In the genomic region with DNA sequence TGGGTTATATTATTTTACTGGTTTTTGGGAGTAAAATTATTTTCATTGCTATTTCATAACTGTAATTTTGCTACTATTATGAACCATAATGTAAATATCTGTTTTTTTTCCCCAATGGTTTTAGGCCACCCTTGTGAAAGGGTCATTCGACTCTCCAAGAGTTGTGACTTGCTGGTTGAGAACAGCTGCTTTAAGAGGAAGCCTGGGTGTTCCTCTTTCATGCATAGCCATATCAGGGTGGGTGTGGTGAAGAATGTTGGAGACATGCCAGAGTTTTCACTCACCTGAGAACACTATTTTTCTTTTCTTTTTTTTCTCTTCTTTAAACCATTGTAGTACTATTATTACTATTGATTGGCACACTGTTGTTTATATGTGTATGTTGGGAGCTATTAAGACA, we compare ENCODE assay signal across 27 mouse cellular contexts. TPM values are rescaled to one million over a fixed set of nuclear protein-coding genes. Genes with fewer than 3 reads are reported as not detected.
A peak's percentile ranks its signal among the peaks of the same experiment; 100 is the strongest.
DNase-seq lines count a peak whose midpoint lies in the region; ATAC-seq and TF ChIP-seq lines count a peak whose summit lies in the region.
"Had no signal": no experiment of that assay in that cellular context is flagged by ENCODE, and none has a peak within 500 bp of the region (broad histone marks: within the 10 kb centered on the region; RNA-seq: fewer than 3 reads in every experiment).

No protein-coding gene starts in this region.

- no peak for TF ChIP-seq CTCF in cerebellum, adult 2 months (IDR thresholded peaks at IDR 0.05; ENCODE audit: borderline replicate concordance, insufficient read depth, low read depth, low read length)

- H3K4me1 ChIP-seq in cerebellum, adult 2 months (ENCODE audit: control insufficient read depth, insufficient read depth, low read length): no peaks in the 10 kb centered on the region

- no peak overlapping the region for H3K4me3 ChIP-seq in cerebellum, adult 2 months (replicated peaks; ENCODE audit: insufficient read depth, low read depth, low read length)

- 95% methylated on average over 1 of the region's 1 CpGs for WGBS in cerebellum, adult 2 months

- H3K27ac ChIP-seq in cerebellum, adult 2 months (ENCODE audit: insufficient read depth, low read length): no peak overlapping the region

- peak; percentile 54; the same call in 1 of the 2 replicates for ATAC-seq in common myeloid progenitor, adult 5-6 weeks (replicated peaks; ENCODE audit: low read depth, poor library complexity, severe bottlenecking)
- ATAC-seq in granulocyte monocyte progenitor cell, adult 5-6 weeks (replicated peaks; ENCODE audit: poor library complexity, severe bottlenecking): peak; percentile 59
- ATAC-seq in megakaryocyte, adult 5-6 weeks (ENCODE audit: poor library complexity, severe bottlenecking): peak; percentile 79
- ATAC-seq: activated CD4-positive, CD25-positive, alpha-beta regulatory T cell, adult 4 months; CD4-positive, CD25-positive, alpha-beta regulatory T cell, adult 4 months; Patski had no signal

- DNase-seq in CD4-positive helper T cell, adult 2 months (ENCODE audit: low read depth, low spot score): peak; percentile 5
- DNase-seq in cerebellum, postnatal 25 days: no peak
- DNase-seq in thymus, postnatal 25 days: no peak
- DNase-seq in cerebellum, adult 2 months: no peak
- no peak for DNase-seq in neural tube, embryonic 10.5 days (ENCODE audit: extremely low spot score, low spot score)
- DNase-seq: adrenal gland, adult 2 months; adrenal gland, adult 8-10 months; adrenal gland, postnatal 10 days; adrenal gland, postnatal 14 days; adrenal gland, postnatal 25 days; adrenal gland, postnatal 36 days; B cell, adult 2 months; cerebellum, adult 11 months; cerebellum, adult 11-12 months; cerebellum, adult 18-20 months had no signal

- TF ChIP-seq POLR2A in cerebellum, adult 2 months (IDR thresholded peaks at IDR 0.05; ENCODE audit: borderline replicate concordance, insufficient read depth, low read length): no peak

- H3K27me3 ChIP-seq in cerebellum, adult 2 months (ENCODE audit: control insufficient read depth, insufficient read depth, low read length): no peaks in the 10 kb centered on the region
- H3K27me3 ChIP-seq: CH12.LX, Patski had no signal

RNA-seq across cellular contexts. Expression of gene Gm4846, which starts 19.2 kb away (rescaled TPM):
- total RNA-seq in common myeloid progenitor, adult 5-6 weeks (2017): not detected in 2 replicates
- not detected in 2 replicates for total RNA-seq in granulocyte monocyte progenitor cell, adult 5-6 weeks (2014; fragmentation: Nextera tagmentation)
- not detected in 2 replicates for total RNA-seq in granulocyte monocyte progenitor cell, adult 5-6 weeks (2017)
- total RNA-seq in megakaryocyte, adult 5-6 weeks (2015): not detected in 2 replicates
- not detected in 2 replicates for total RNA-seq in megakaryocyte, adult 5-6 weeks (2017)
- not detected in 2 replicates for polyA plus RNA-seq in cerebellum, adult 2 months (2012; rRNA removed)
- total RNA-seq: adrenal gland, adult 8-10 months; adrenal gland, postnatal 10 days; adrenal gland, postnatal 14 days; adrenal gland, postnatal 25 days; CH12.LX; ES-E14; G1E; MEL had no signal
- polyA plus RNA-seq: activated CD4-positive, CD25-positive, alpha-beta regulatory T cell, adult 4 months; adrenal gland, adult 2 months; brain, embryonic 14.5 days; C2C12; CD4-positive, CD25-positive, alpha-beta regulatory T cell, adult 4 months; G1E; Patski had no signal
